Mouse (Mus musculus): Measurements from ENCODE around the gene Cdhr3. TPM values are rescaled to one million over a fixed set of nuclear protein-coding genes. Genes with fewer than 3 reads are reported as not detected.

The Cdhr3 gene
- total and polyA plus RNA-seq, 3 experiments, result not detected

DNA sequence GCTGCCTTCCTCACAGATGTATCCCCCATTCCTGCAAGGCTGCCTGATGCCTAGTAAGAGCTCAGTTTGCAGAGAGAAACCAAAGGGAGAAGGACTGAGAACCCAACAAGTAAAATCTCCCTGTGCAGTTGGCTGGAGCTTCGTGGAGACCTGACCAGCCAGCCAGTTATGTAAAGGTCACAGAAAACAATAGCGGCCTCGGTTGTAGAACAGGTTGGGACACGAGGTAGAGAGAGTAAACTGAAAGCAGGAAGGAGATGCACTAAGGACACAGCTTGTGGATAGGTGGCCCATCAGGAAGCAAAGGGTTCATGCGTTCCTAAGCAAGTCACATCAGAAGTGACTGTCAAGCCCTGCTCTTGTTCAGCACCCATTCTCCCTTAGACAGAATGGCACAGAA lies 86.8 kb downstream of the Cdhr3 start:
- no peak for TF ChIP-seq MYB (IDR thresholded peaks at IDR 0.05; ENCODE audit: low read depth, low read length)
- TF ChIP-seq POLR2AphosphoS2 (IDR thresholded peaks at IDR 0.05; ENCODE audit: low read length), result no peak
- TF ChIP-seq UBTF (IDR thresholded peaks at IDR 0.05; ENCODE audit: borderline replicate concordance, insufficient read depth, low read depth, low read length), result no peak
- no peak for TF ChIP-seq USF1 (IDR thresholded peaks at IDR 0.05; ENCODE audit: low read depth, low read length)
- TF ChIP-seq E2F4 (IDR thresholded peaks at IDR 0.05; ENCODE audit: borderline replicate concordance, low read depth, low read length), result no peak
- TF ChIP-seq GATA1 (IDR thresholded peaks at IDR 0.05; ENCODE audit: low read depth, low read length), result no peak
- TF ChIP-seq MAFK (IDR thresholded peaks at IDR 0.05; ENCODE audit: borderline replicate concordance, low read depth, low read length), result no peak
- no peak for TF ChIP-seq ZKSCAN1 (IDR thresholded peaks at IDR 0.05; ENCODE audit: low read depth, low read length)
- no peak for TF ChIP-seq CHD2 (IDR thresholded peaks at IDR 0.05; ENCODE audit: low read length)
- TF ChIP-seq RCOR1 (IDR thresholded peaks at IDR 0.05; ENCODE audit: low read depth, low read length), result no peak
- TF ChIP-seq TAL1 (IDR thresholded peaks at IDR 0.05; ENCODE audit: low read length), result no peak
- no peak for TF ChIP-seq ZNF384 (IDR thresholded peaks at IDR 0.05; ENCODE audit: low read depth, low read length)
- no peak for TF ChIP-seq POLR2A (IDR thresholded peaks at IDR 0.05; ENCODE audit: control insufficient read depth in 1 of 2, insufficient read depth in 1 of 2, low read depth in 1 of 2, low read length in 2 of 2, poor library complexity in 1 of 2)
- no peak for TF ChIP-seq ZC3H11A (IDR thresholded peaks at IDR 0.05; ENCODE audit: low read depth, low read length)
- TF ChIP-seq NRF1 (IDR thresholded peaks at IDR 0.05; ENCODE audit: insufficient read depth, low read depth, low read length, poor library complexity, severe bottlenecking), result no peak
- TF ChIP-seq GABPA (IDR thresholded peaks at IDR 0.05; ENCODE audit: low read depth, low read length), result no peak

DNA sequence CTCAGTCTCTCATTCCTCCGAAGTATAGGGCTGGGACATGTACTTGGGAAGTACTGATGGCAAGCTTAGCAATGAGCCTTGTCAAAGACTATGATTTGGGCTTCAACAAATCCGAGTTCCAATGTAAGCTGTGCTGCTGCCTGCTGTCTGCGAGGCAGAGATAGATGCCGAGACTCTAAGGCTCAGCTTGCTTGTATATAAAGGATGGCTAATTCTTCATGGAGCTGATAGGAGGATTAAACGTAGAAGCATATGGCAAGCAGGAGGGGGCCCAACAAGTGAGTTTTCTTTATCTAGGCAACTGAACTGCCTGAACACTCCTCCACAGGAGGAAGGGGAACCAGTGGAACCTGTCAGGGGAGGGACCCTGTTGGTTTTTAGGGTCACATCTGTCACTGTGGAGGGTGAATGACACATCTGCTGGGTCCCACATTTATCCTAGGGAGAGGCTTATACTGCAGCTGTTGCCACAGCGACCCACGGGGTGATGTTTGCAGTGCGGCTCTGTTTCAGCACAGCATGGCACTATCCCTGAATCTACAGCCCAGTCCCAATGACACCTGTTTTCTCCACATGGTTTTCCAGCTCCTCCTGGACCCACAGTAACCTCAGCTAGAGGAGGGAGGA lies 89.2 kb downstream of the Cdhr3 start:
- H3K79me2 ChIP-seq (ENCODE audit: control insufficient read depth, insufficient read depth, low read length, poor library complexity), result no peaks in the 10 kb centered on the region
- H3K36me3 ChIP-seq (ENCODE audit: control insufficient read depth in 1 of 2, insufficient read depth in 2 of 2, low read length in 2 of 2), result no peaks in the 10 kb centered on the region
- H3K9ac ChIP-seq (ENCODE audit: control insufficient read depth, low read depth, low read length, poor library complexity, severe bottlenecking), result no peak overlapping the region
- H3K27ac ChIP-seq (ENCODE audit: control insufficient read depth, low read depth, low read length), result no peak overlapping the region
- no peak for TF ChIP-seq MXI1 (IDR thresholded peaks at IDR 0.05; ENCODE audit: low read depth, low read length)
- TF ChIP-seq RAD21 (IDR thresholded peaks at IDR 0.05; ENCODE audit: low read depth, low read length), result no peak
- no peak for TF ChIP-seq POLR2AphosphoS2 (IDR thresholded peaks at IDR 0.05; ENCODE audit: low read length)
- no peak for TF ChIP-seq CTCF (IDR thresholded peaks at IDR 0.05 in 2 of 3, conservative IDR thresholded peaks at IDR 0.05 in 1 of 3; ENCODE audit: control insufficient read depth in 1 of 3, insufficient read depth in 1 of 3, low read depth in 2 of 3, low read length in 3 of 3, poor library complexity in 1 of 3, severe bottlenecking in 1 of 3)
- no peak for TF ChIP-seq JUND (IDR thresholded peaks at IDR 0.05; ENCODE audit: low read depth, low read length)
- no peak for TF ChIP-seq KAT2A (conservative IDR thresholded peaks at IDR 0.05; ENCODE audit: low read depth, low read length)
- TF ChIP-seq ETS1 (IDR thresholded peaks at IDR 0.05; ENCODE audit: low read depth, low read length), result no peak
- no peak for TF ChIP-seq TBP (IDR thresholded peaks at IDR 0.05; ENCODE audit: low read depth, low read length)
- TF ChIP-seq ZC3H11A (IDR thresholded peaks at IDR 0.05; ENCODE audit: low read depth, low read length), result no peak
- TF ChIP-seq BHLHE40 (IDR thresholded peaks at IDR 0.05; ENCODE audit: borderline replicate concordance, low read depth, low read length), result no peak
- TF ChIP-seq ELF1 (IDR thresholded peaks at IDR 0.05; ENCODE audit: low read depth, low read length), result no peak
- no peak overlapping the region for H3K4me3 ChIP-seq (ENCODE audit: control insufficient read depth in 1 of 2, insufficient read depth in 1 of 2, low read depth in 2 of 2, low read length in 2 of 2)
- no peaks in the 10 kb centered on the region for H3K9me3 ChIP-seq (replicated peaks; ENCODE audit: insufficient read depth, low read length)
- H3K4me1 ChIP-seq (ENCODE audit: control insufficient read depth in 1 of 2, insufficient read depth in 2 of 2, low read length in 2 of 2), result no peaks in the 10 kb centered on the region
- peaks cover 3 to 9% of the 10 kb centered on the region in 2 experiments for H3K27me3 ChIP-seq (ENCODE audit: control insufficient read depth in 1 of 2, insufficient read depth in 2 of 2, low read length in 2 of 2)
- no peak for DNase-seq (ENCODE audit: low read depth, low spot score)

More for the DNA sequence above, 86.8 kb downstream of the Cdhr3 start:
- Histone ChIP-seq H3K4me3 (ENCODE audit: control insufficient read depth in 1 of 2, insufficient read depth in 1 of 2, low read depth in 2 of 2, low read length in 2 of 2) (no peak overlapping the region), H3K79me2 (ENCODE audit: control insufficient read depth, insufficient read depth, low read length, poor library complexity) (no peaks in the 10 kb centered on the region), H3K36me3 (ENCODE audit: control insufficient read depth in 1 of 2, insufficient read depth in 2 of 2, low read length in 2 of 2) (no peaks in the 10 kb centered on the region), H3K27ac (ENCODE audit: control insufficient read depth, low read depth, low read length) (no peak overlapping the region), H3K9me3 (replicated peaks; ENCODE audit: insufficient read depth, low read length) (no peaks in the 10 kb centered on the region), H3K9ac (ENCODE audit: control insufficient read depth, low read depth, low read length, poor library complexity, severe bottlenecking) (no peak overlapping the region), H3K27me3 (ENCODE audit: control insufficient read depth in 1 of 2, insufficient read depth in 2 of 2, low read length in 2 of 2) (peaks cover 3 to 11% of the 10 kb centered on the region in 2 experiments), H3K4me1 (ENCODE audit: control insufficient read depth in 1 of 2, insufficient read depth in 2 of 2, low read length in 2 of 2) (no peaks in the 10 kb centered on the region)
- no peak for DNase-seq (ENCODE audit: low read depth, low spot score)

Measured in MEL (cell line).